Mouse (Mus musculus) spleen, embryonic (tissue): ENCODE data around the gene Whrn.

Experiments used
- CTCF ChIA-PET: fragments of 350-600 bp; sonication (Branson Sonifier 250); formaldehyde crosslinking; loops from one replicate; lab custom pipeline; 2022; lab: Charles Lee

Gene Whrn

DNA sequence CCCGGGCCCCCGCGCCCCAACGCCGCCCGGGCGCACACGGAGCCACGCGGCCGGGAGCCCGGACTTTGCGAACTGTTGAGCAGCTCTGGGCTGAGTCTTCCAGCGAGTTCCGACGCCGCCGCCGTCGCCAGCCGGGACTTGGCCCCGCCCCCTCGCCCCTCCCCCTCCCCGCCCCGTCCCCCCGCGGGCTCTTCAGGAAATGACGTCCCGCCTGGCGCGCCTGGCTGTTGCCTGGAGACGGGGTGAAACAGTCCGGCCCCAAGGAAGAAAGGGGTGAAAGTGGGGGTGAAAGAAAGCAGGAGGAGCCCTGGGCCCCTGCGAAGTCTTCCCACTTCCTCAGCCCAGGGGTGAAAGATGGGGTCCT is at the start of gene Whrn:
Gene Whrn, minus strand, starts transcription at position 77 of the 364 bp plus-strand sequence.
- CTCF ChIA-PET, result interaction anchor here (0.7 kb wide), 1 partner anchor 19 kb away, joined by 10 read pairs; no protein-coding TSS in a partner anchor

DNA sequence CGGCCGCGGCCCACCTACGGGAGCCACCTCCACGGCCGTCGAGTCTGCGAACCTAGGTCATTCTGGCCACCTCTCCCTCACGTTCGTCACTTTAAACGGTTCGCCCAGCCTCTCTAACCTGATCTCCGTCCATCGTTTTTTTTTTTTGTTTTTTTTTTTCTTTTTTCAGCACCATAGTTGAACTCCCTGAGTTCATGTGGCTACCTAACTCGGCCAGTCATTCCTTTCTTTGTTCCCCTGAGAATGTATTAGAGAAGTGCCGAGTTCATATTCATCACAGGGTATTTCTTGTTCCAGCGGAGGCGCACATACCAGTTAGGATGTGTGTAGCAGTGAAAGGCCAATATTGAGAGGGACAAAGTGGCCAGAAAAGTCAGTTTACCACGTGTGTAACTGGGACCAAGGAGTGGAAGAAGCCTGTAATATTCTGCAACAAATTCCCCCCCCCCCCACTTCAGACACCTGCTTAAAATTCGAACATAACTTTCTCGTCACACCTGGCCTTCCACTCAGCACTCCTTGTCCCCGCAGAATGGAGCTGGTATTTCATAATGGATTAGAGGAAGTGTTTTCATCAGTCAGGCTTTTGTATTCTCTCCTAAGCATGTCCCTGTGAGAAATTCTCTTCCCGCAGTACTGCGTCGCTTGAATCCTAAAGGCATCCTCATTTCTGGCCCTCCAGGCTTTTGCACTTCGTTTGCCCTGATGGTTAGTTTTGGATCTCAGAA is 49.6 kb upstream of the Whrn start:
- CTCF ChIA-PET, result interaction anchor here (0.6 kb wide), 2 partner anchors 56 to 74 kb away, joined by 5 to 6 read pairs; no protein-coding TSS in a partner anchor

DNA sequence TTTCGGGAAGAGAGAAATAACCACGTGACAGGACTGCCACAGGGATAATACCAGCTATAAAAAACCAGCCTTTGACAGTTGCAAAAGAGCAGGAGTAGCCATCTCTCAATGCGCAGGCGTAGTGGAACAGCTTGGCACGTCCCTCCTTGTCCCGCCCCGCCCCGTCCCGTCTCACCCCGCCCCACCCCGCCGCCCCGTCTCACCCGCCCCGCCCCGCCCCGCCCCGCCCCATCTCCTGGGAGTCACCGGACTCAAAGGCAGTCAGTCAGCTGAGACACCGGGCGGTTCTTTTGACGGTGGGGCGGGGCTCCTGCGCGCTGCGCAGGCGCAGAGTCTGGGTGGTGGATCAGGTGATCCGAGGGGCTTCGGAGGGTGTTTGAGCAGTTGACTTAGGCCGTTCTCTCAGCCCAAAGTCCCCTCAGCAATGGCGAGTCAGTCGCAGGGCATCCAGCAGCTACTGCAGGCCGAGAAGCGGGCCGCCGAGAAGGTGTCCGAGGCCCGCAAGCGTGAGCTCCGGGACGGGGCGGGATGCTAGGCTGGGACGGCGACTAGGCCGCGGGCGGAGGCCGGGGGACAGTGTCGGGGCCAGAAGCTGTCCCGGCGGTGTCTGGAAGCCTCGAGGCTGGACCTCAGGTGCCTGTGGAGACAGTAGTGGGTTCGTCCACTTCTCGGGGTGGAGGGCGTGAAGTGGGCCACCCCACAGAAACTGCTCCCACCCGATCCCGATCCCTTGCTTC is 48.9 kb upstream of the Whrn start, which contains the start of gene Atp6v1g1:
Gene Atp6v1g1, plus strand, starts transcription at position 279 of the 737 bp plus-strand sequence.
- CTCF ChIA-PET, result no interaction called here

- CTCF ChIA-PET, result no interaction called here
These were observed 48.1 kb upstream of the Whrn start for GRCm38 (mm10) chr4:63543746-63544493.

- CTCF ChIA-PET, result interaction anchor here (0.5 kb wide), 1 partner anchor 1018 kb away, joined by 3 read pairs; no protein-coding TSS in a partner anchor
These were observed 46.4 kb upstream of the Whrn start for GRCm38 (mm10) chr4:63542209-63542608.

DNA sequence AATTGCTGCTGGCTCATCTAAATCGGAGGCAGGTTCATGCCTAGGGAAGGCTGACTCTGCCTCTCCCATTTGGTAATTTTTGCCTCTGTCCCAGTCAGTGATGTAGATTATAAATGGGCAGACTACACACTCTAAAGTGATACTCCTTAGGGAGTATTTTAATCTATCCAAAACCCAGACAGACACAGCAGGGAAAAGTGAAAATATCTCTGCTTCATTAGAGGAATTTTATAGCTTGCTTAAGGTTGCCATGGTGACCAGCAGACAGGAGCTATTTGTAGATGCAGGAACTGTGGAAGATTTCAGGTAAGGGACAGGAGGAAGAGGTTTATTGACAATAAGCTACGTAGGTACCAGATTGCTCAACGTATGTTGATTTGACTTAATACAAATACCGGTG is 41.8 kb upstream of the Whrn start:
- CTCF ChIA-PET, result no interaction called here

DNA sequence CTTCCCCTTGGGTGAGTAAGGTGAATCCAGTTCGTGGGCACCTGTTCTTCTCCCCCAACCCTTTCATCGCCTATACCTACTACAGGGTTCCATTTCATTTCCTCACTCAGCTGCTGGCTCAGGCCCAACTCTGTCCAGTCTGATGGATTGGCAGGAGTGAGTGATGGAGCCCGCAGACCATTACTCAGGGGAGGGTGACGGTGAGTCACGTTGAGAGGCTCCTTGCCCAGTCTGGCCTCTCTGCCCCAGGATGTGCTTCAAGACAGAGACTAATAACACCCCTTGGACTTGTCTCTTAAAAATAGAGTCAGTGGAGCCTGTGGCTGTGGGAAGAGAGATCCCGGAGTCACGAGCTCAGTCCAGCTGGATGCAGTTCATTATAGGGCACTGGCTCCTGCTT is 34.6 kb upstream of the Whrn start:
- CTCF ChIA-PET, result no interaction called here

- CTCF ChIA-PET, result no interaction called here
These were observed 33.2 kb upstream of the Whrn start for GRCm38 (mm10) chr4:63528946-63529345.

DNA sequence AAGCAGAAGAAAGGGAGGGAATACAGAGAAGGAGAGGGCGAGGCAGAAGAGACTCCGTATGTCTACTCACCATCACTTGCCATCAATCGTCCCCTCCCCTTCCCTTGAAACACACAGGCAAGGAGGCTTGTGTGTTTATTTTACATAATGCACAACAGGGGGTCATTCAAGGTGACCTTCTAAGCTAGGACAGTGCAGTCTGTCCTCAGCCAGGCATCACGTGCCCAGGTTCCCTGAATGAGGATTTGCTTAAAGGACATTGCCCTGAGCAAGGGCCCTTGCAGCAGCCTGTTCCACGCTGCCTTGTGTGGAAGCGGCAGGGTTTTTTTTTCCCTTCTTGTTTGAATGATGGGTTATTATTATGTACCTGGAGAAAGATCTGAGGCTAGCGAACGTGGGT is 29.7 kb upstream of the Whrn start:
- CTCF ChIA-PET, result no interaction called here

GRCm38 (mm10) chr4:63521813-63522419 is 26.1 kb upstream of the Whrn start:
- CTCF ChIA-PET, result no interaction called here

DNA sequence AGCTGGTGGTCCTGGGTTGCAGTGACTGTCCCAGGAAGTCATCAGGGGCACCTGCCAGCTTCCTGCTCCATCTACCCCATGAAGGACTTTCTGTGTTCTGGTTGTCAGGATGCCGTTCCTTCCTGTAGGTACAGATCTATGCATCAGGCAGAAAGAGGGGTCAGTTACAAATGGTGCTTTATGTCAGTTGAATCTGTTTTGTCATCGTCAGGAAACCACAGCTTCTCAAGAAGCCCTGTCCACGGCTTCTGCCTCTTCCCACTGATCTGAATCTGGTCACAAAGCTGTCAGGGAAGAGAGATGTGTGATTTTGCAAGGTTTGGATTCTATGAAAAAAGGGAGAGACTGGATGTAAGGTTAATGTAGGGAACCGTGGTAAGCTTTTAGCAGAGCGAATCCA is 19.2 kb upstream of the Whrn start:
- CTCF ChIA-PET, result interaction anchor here (0.6 kb wide), 1 partner anchor 39 kb away, joined by 15 read pairs; no protein-coding TSS in a partner anchor

DNA sequence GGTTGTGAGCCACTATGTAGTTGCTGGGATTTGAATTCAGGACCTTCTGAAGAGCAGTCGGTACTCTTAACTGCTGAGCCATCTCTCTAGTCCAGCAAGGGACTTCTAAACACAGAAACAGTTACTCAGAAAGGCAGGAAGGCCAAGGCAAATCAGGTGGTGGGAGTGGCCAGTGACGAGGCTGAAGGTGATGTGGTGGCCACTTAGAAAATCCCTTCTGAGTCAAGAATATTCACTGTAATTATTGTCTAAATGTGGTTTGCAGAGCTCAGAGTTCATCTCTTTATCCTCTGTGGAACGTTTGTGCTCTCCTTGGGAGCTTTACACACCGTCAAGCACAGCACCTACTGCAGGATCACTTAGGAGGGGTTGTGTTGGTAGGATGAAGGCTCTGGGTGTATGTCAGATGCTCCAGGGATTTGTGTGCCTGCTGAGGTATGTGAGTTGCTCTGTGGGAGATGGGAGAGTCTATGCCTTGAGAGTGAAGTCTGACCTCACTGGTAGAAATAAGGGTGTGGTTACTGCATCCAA is 18.7 kb upstream of the Whrn start:
- CTCF ChIA-PET, result interaction anchor here (0.6 kb wide), 1 partner anchor 40 kb away, joined by 15 read pairs; no protein-coding TSS in a partner anchor

DNA sequence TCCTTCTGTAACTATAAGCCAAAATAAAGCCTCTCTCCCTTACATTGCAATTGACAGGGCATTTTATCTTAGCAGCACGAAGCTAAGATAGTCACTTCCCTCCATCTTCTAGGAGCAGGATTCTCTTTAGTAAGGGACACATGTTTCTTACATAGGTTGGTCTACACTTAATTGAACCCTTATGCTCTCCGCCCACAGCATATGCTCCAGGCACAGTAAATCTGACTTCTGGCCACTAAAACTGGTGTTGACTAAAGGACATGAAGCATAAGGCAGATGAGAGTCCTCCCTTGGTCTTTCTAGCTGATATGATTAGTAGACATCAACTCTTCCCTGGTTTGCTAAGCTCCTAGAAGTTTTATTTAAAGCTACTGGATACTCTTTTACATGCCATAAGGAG is 17.1 kb upstream of the Whrn start:
- CTCF ChIA-PET, result interaction anchor here (0.6 kb wide), 1 partner anchor 48 kb away, joined by 5 read pairs; no protein-coding TSS in a partner anchor

DNA sequence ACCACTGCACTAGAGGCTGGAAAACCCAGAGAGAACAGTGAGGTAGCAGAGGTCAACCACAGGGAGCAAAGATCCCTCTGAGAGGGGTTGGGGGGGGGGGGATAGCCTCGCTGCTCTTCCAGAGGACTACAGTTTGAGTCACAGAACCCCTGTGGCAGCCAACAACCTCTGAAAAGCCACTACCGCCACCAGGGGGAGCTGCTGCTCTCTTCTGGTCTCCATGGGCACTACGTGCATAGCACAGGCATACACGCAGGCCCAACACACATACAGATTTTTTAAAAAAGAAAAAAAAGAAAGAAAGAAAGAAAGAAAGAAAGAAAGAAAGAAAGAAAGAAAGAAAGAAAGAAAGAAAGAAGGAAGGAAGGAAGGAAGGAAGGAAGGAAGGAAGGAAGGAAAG is 12.4 kb upstream of the Whrn start:
- CTCF ChIA-PET, result interaction anchor here (0.7 to 0.8 kb wide), 4 partner anchors 31 to 1122 kb away, joined by 4 to 12 read pairs (median 5); no protein-coding TSS in a partner anchor

- CTCF ChIA-PET, result no interaction called here
These were observed 11.7 kb upstream of the Whrn start for GRCm38 (mm10) chr4:63507478-63507877.

- CTCF ChIA-PET, result interaction anchor here (0.6 kb wide), 1 partner anchor 13 kb away, joined by 6 read pairs; no protein-coding TSS in a partner anchor
These were observed 8.2 kb upstream of the Whrn start for GRCm38 (mm10) chr4:63503949-63504348.

- CTCF ChIA-PET, result interaction anchor here (0.5 kb wide), 1 partner anchor 134 kb away, joined by 8 read pairs; no protein-coding TSS in a partner anchor
These were observed 5.3 kb upstream of the Whrn start for GRCm38 (mm10) chr4:63501050-63501449.

- CTCF ChIA-PET, result interaction anchor here (0.5 to 1.3 kb wide), 5 partner anchors 15 to 435 kb away, joined by 3 to 7 read pairs (median 3); no protein-coding TSS in a partner anchor
These were observed 2.6 kb upstream of the Whrn start for GRCm38 (mm10) chr4:63498346-63498745.

GRCm38 (mm10) chr4:63496312-63496711 is 521 bp upstream of the Whrn start:
- CTCF ChIA-PET, result interaction anchor here (0.7 kb wide), 1 partner anchor 19 kb away, joined by 10 read pairs; no protein-coding TSS in a partner anchor
